Mouse (Mus musculus): ENCODE data around the gene Nyap1. TPM values are rescaled to one million over a fixed set of nuclear protein-coding genes. Genes with fewer than 3 reads are reported as not detected.
A peak's percentile ranks its signal among the peaks of the same experiment; 100 is the strongest.

Gene Nyap1
- under 1 TPM; 0.05 to 0.45 TPM for total RNA-seq (2021)
- long read RNA-seq, experiment 1, result 0 reads
- long read RNA-seq, experiment 2, result 0 reads

- peak within 1 kb of the TSS; percentile 69 for H3K27ac ChIP-seq
- peak; percentile 79 for DNase-seq
- peak within 1 kb of the TSS; percentile 87 for H3K4me3 ChIP-seq
- intact Hi-C loops (cut with DNase I), result loop anchor here (10.0 kb wide), 1 partner anchor 236 kb away; the partner anchor contains the start of gene Pop7
- TF ChIP-seq CTCF (IDR thresholded peaks at IDR 0.05), result peak; percentile 91
Observed at GRCm38 (mm10) chr5:137741023-137741931, at the start of gene Nyap1. TSS of gene Nyap1 (minus strand) at chr5:137741607.

- intact Hi-C loops (cut with DNase I), result loop anchor here (10.0 kb wide), 2 partner anchors 386 to 444 kb away; partner anchors contain the start of genes Ap4m1 and Mcm7
- no peak overlapping the region for H3K4me3 ChIP-seq
- DNase-seq, result no peak
Observed at GRCm38 (mm10) chr5:137788946-137789531, 47.6 kb upstream of the Nyap1 start.

GRCm38 (mm10) chr5:137788171-137788570 is 46.8 kb upstream of the Nyap1 start:
- DNase-seq, result peak; percentile 51
- intact Hi-C loops (cut with DNase I), result loop anchor here (10.0 kb wide), 2 partner anchors 387 to 443 kb away; partner anchors contain the start of genes Ap4m1 and Mcm7
- H3K27ac ChIP-seq, result no peak overlapping the region
- peak overlapping the region; percentile 89 for H3K4me3 ChIP-seq
- no peak for TF ChIP-seq CTCF (IDR thresholded peaks at IDR 0.05)

More at GRCm38 (mm10) chr5:137788946-137789531, 47.6 kb upstream of the Nyap1 start:
- H3K27ac ChIP-seq, result no peak overlapping the region
- TF ChIP-seq CTCF (IDR thresholded peaks at IDR 0.05), result no peak

- peak within 1 kb of the TSS; percentile 98 for H3K27ac ChIP-seq
- peak; percentile 79 for TF ChIP-seq CTCF (IDR thresholded peaks at IDR 0.05)
- DNase-seq, result peak; percentile 96
- intact Hi-C loops (cut with DNase I), result loop anchor here (10.0 kb wide), 2 partner anchors 387 to 443 kb away; partner anchors contain the start of genes Ap4m1 and Mcm7
- peak within 1 kb of the TSS; percentile 89 for H3K4me3 ChIP-seq
Observed at GRCm38 (mm10) chr5:137787151-137787928, 45.9 kb upstream of the Nyap1 start, which contains the start of the genes Mepce and Zcwpw1. TSS of gene Mepce (minus strand) at chr5:137787655. TSS of gene Zcwpw1 (plus strand) at chr5:137787798.

GRCm38 (mm10) chr5:137786109-137786942 is 44.9 kb upstream of the Nyap1 start:
- Histone ChIP-seq H3K4me3 (peak overlapping the region; percentile 89), H3K27ac (peak overlapping the region; percentile 98)
- intact Hi-C loops (cut with DNase I), result loop anchor here (10.0 kb wide), 2 partner anchors 388 to 442 kb away; partner anchors contain the start of genes Ap4m1 and Mcm7
- DNase-seq, result peak; percentile 99
- TF ChIP-seq CTCF (IDR thresholded peaks at IDR 0.05), result no peak

GRCm38 (mm10) chr5:137785164-137786031 is 44.0 kb upstream of the Nyap1 start:
- DNase-seq, result peak; percentile 73
- Histone ChIP-seq H3K27ac (peak overlapping the region; percentile 98), H3K4me3 (peak overlapping the region; percentile 89)
- no peak for TF ChIP-seq CTCF (IDR thresholded peaks at IDR 0.05)
- intact Hi-C loops (cut with DNase I), result loop anchor here (10.0 kb wide), 2 partner anchors 389 to 441 kb away; partner anchors contain the start of genes Ap4m1 and Mcm7

GRCm38 (mm10) chr5:137784546-137784945 is 43.1 kb upstream of the Nyap1 start:
- H3K4me3 ChIP-seq, result peak overlapping the region; percentile 89
- TF ChIP-seq CTCF (IDR thresholded peaks at IDR 0.05), result no peak
- DNase-seq, result peak; percentile 21
- H3K27ac ChIP-seq, result peak overlapping the region; percentile 98; the same call in 1 of the 2 replicates
- intact Hi-C loops (cut with DNase I), result loop anchor here (10.0 kb wide), 2 partner anchors 390 to 440 kb away; partner anchors contain the start of genes Ap4m1 and Mcm7

GRCm38 (mm10) chr5:137783901-137784540 is 42.6 kb upstream of the Nyap1 start:
- intact Hi-C loops (cut with DNase I), result loop anchor here (10.0 kb wide), 2 partner anchors 391 to 439 kb away; partner anchors contain the start of genes Ap4m1 and Mcm7
- no peak for TF ChIP-seq CTCF (IDR thresholded peaks at IDR 0.05)
- Histone ChIP-seq H3K27ac (0 out of 2 replicates have a peak overlapping the region, but pooled peaks have one; percentile 20), H3K4me3 (peak overlapping the region; percentile 89)
- DNase-seq, result no peak

- Histone ChIP-seq H3K4me3 (peak overlapping the region; percentile 89), H3K27ac (no peak overlapping the region)
- intact Hi-C loops (cut with DNase I), result loop anchor here (10.0 kb wide), 2 partner anchors 392 to 438 kb away; partner anchors contain the start of genes Ap4m1 and Mcm7
- no peak for DNase-seq
- TF ChIP-seq CTCF (IDR thresholded peaks at IDR 0.05), result no peak
Observed at GRCm38 (mm10) chr5:137782776-137783522, 41.5 kb upstream of the Nyap1 start.
